Mouse (Mus musculus) lung, adult 18-20 months (tissue): ENCODE data around the gene Col8a2.
A peak's percentile ranks its signal among the peaks of the same experiment; 100 is the strongest.

Experiments used
- DNase-seq, 2 experiments: peaks; one replicate each; pipeline ENCODE4 v3.0.0; 2022; ENCODE audit warnings: mixed read lengths in 2 of 2

Col8a2 gene

GRCm38 (mm10) chr4:126301584-126302309, 15.2 kb downstream of the Col8a2 start:
- no peak for DNase-seq

GRCm38 (mm10) chr4:126303877-126304276, 17.3 kb downstream of the Col8a2 start:
- no peak for DNase-seq

GRCm38 (mm10) chr4:126305428-126305827, 18.8 kb downstream of the Col8a2 start:
- no peak for DNase-seq

GRCm38 (mm10) chr4:126306058-126306457, 19.5 kb downstream of the Col8a2 start:
- DNase-seq: no peak

- no peak for DNase-seq
Measured at GRCm38 (mm10) chr4:126306827-126307226, 20.2 kb downstream of the Col8a2 start.

- DNase-seq: no peak
Measured at GRCm38 (mm10) chr4:126309211-126309921, 22.8 kb downstream of the Col8a2 start.

- DNase-seq: peak; percentile 79 to 86
Measured at GRCm38 (mm10) chr4:126309922-126310309, 23.3 kb downstream of the Col8a2 start.

- DNase-seq: no peak
Measured at GRCm38 (mm10) chr4:126310344-126310743, 23.8 kb downstream of the Col8a2 start.

GRCm38 (mm10) chr4:126311566-126312200, 25.1 kb downstream of the Col8a2 start:
- no peak for DNase-seq

- DNase-seq: no peak
Measured at GRCm38 (mm10) chr4:126313202-126313601, 26.6 kb downstream of the Col8a2 start.

- DNase-seq: no peak
Measured at GRCm38 (mm10) chr4:126314393-126314792, 27.8 kb downstream of the Col8a2 start.

- peak in 1 of 2 experiments; percentile 41 for DNase-seq
Measured at GRCm38 (mm10) chr4:126315931-126316330, 29.3 kb downstream of the Col8a2 start.

GRCm38 (mm10) chr4:126316443-126317040, 29.9 kb downstream of the Col8a2 start:
- no peak for DNase-seq

GRCm38 (mm10) chr4:126319806-126320205, 33.2 kb downstream of the Col8a2 start:
- DNase-seq: no peak

- peak; percentile 96 to 98 for DNase-seq
Measured at GRCm38 (mm10) chr4:126321111-126321853, 34.7 kb downstream of the Col8a2 start, which contains the start of gene Adprhl2. TSS of gene Adprhl2 (minus strand) at chr4:126321703.

- no peak for DNase-seq
Measured at GRCm38 (mm10) chr4:126321854-126322511, 35.4 kb downstream of the Col8a2 start.

GRCm38 (mm10) chr4:126322646-126323045, 36.1 kb downstream of the Col8a2 start:
- no peak for DNase-seq

- DNase-seq: no peak
Measured at GRCm38 (mm10) chr4:126324861-126325260, 38.3 kb downstream of the Col8a2 start.

- peak; percentile 46 to 55 for DNase-seq
Measured at GRCm38 (mm10) chr4:126325281-126325861, 38.8 kb downstream of the Col8a2 start, which contains the start of gene Tekt2. TSS of gene Tekt2 (minus strand) at chr4:126325688.

- DNase-seq: no peak
Measured at GRCm38 (mm10) chr4:126326036-126326435, 39.4 kb downstream of the Col8a2 start.

- DNase-seq: no peak
Measured at GRCm38 (mm10) chr4:126330295-126330694, 43.7 kb downstream of the Col8a2 start.
